Mouse (Mus musculus) cerebellum, postnatal 4 days (tissue): ENCODE measurements around the gene Nop58.
A peak's percentile ranks its signal among the peaks of the same experiment; 100 is the strongest.
"Not testable (repeated sequence)": the region's sequence is repeated elsewhere in the genome, so short reads cannot be mapped to it uniquely, and the experiment has no call there.

Source experiments
- DNase-seq, 2 experiments: peaks; one replicate each; pipeline ENCODE4 v3.0.0; 2022; ENCODE audit warnings: low spot score in 2 of 2, mixed read lengths in 1 of 2

Nop58 gene

GRCm38 (mm10) chr1:59719900-59720299 lies 35.1 kb downstream of the Nop58 start:
- DNase-seq: no peak

GRCm38 (mm10) chr1:59725661-59726060 lies 40.9 kb downstream of the Nop58 start:
- DNase-seq: peak in 1 of 2 experiments; percentile 35

- no peak for DNase-seq
These were observed 45.3 kb downstream of the Nop58 start for GRCm38 (mm10) chr1:59730106-59730505.

GRCm38 (mm10) chr1:59730737-59731136 lies 46.0 kb downstream of the Nop58 start:
- DNase-seq: no peak

GRCm38 (mm10) chr1:59734076-59734475 lies 49.3 kb downstream of the Nop58 start:
- DNase-seq: no peak

- no peak for DNase-seq
These were observed 54.1 kb downstream of the Nop58 start for GRCm38 (mm10) chr1:59738768-59739414.

GRCm38 (mm10) chr1:59739577-59740354 lies 55.0 kb downstream of the Nop58 start:
- DNase-seq: no peak

GRCm38 (mm10) chr1:59749047-59749446 lies 64.3 kb downstream of the Nop58 start:
- no peak for DNase-seq

- DNase-seq: not testable (repeated sequence)
These were observed 65.0 kb downstream of the Nop58 start for GRCm38 (mm10) chr1:59749724-59750123.

GRCm38 (mm10) chr1:59755298-59755697 lies 70.5 kb downstream of the Nop58 start:
- no peak for DNase-seq

GRCm38 (mm10) chr1:59758325-59758724 lies 73.6 kb downstream of the Nop58 start:
- no peak for DNase-seq

GRCm38 (mm10) chr1:59762208-59762607 lies 77.4 kb downstream of the Nop58 start:
- DNase-seq: no peak

GRCm38 (mm10) chr1:59762651-59763163 lies 77.9 kb downstream of the Nop58 start:
- peak; percentile 32 to 63 for DNase-seq

- DNase-seq: peak; percentile 63 to 85
These were observed 78.5 kb downstream of the Nop58 start, which contains the start of gene Bmpr2 for GRCm38 (mm10) chr1:59763164-59763768. Gene Bmpr2 (plus strand): TSS chr1:59763400.

- DNase-seq: peak; percentile 26 to 68
These were observed 79.0 kb downstream of the Nop58 start for GRCm38 (mm10) chr1:59763781-59764251.

- peak; percentile 18 to 20 for DNase-seq
These were observed 79.7 kb downstream of the Nop58 start for GRCm38 (mm10) chr1:59764407-59764971.

GRCm38 (mm10) chr1:59765279-59765678 lies 80.5 kb downstream of the Nop58 start:
- DNase-seq: no peak

- no peak for DNase-seq
These were observed 81.9 kb downstream of the Nop58 start for GRCm38 (mm10) chr1:59766626-59767025.
